Mouse (Mus musculus) C3H10T1/2 (cell line): ENCODE data around the gene Gm5485. TPM values are rescaled to one million over a fixed set of nuclear protein-coding genes. Genes with fewer than 3 reads are reported as not detected.

Source experiments
- polyA plus RNA-seq, 2 experiments: library from polyadenylated mRNA; unstranded; fragments of >200 nt; fragmentation: generic; extraction: Trizol; gene quantifications; one replicate each; pipeline ENCODE4 v1.2.1; 2012; ENCODE audit warnings: missing spikeins in 2 of 2

Gene Gm5485
- polyA plus RNA-seq, result not detected

DNA sequence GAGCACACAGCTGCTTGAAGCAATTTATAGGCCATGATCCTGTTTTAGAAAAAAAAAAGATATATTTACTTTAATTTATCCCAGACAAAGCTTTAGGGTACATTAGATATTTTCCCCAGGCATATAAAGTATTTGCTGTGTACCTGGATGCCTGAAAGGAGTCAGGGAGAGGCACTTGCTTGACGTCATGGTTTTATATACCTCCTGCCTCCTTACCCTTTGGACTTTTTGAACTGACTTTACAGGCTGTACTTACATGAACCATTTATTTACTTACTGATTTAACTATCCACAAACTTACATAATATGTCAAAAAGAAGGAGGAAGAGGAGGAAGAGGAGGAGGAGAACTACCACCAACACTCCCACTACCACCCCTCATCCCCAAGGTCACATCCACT is at the start of gene Gm5485:
Gm5485 (minus strand) TSS at position 171 of the 400 bp plus-strand sequence.

DNA sequence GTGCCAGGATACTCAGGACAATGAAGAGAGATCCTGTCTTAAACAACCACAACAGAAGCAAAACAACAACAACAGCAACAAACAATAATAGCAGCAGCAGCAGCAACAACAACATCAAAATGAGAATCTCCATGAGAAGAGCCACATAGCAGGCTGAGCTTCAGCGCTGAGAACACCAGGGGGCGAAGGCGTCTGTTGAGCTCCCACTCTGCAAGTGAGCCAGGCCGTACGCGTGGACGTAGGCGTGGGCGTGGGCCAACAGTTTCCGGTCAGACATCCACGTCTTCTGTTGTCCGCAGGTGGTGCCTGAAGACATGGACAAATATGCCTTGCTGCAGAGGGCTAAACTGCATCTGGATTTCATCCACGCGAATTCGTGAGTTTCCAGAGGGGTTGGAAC is 18.8 kb upstream of the Gm5485 start, which contains the start of gene Morc1:
Morc1 (plus strand) TSS at position 211 of the 400 bp plus-strand sequence.

Other genes starting within 250 kb of the Gm5485 start
- under 1 TPM; 0.01 to 0.41 TPM for gene Dppa4, start 128.7 kb downstream of the Gm5485 start, polyA plus RNA-seq
- gene Dppa2, start 108.5 kb downstream of the Gm5485 start, polyA plus RNA-seq, result under 1 TPM in 1 of 2 experiments, not detected in 1; 0.02 TPM
- gene Morc1, start 18.8 kb upstream of the Gm5485 start, polyA plus RNA-seq, result not detected